Comparison of ENCODE assay signal across 7 mouse cellular contexts in the genomic region with DNA sequence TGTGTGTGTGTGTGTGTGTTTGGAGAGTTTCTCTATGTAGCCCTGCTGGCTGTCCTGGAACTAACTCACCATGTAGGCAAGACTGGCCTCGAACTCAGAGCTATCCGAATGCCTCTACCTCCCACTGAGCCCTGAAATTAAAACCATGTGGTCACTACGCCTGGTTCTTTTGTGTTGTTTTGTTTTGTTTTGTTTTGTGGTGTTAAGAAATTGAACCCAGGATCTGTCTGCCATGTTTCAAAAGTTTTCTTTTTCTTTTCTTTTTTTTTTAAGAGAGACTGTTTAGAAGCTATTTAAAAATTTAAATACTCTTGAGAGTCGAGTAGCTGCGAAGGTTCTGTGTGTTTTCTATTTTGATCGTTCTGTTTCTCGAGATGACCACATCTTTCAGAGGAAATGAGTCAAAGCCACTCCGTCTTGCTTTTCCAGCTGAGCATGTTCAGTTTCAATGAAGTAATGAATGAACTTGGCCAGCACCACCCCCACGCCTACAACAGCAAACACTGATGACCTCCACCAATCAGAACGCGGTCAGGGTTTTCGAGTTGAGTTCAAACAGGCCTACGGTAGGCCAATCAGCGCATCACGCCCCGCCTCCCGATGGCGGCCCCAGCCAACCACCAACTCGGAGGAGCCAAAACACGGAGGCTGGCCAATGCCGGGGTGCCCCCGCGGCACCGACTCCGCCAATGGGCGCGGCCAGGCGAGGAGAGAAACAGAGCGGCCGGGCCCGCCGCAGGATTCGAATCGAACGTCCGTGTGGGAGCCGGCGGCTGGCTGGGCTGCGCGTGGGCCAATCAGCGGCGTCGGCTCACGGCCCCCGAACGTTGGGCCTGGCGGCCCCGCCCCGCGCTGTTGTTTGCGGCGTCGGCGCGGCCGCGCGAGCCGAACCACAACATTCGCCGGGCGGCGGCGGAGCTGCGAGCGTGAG. TPM values are rescaled to one million over a fixed set of nuclear protein-coding genes. Genes with fewer than 3 reads are reported as not detected.
DNase-seq lines count a peak whose midpoint lies in the region; ATAC-seq lines count a peak whose summit lies in the region.

A gene (plus strand): TSS at position 739 of the 931 bp plus-strand sequence.

- H3K36me3 ChIP-seq in embryonic facial prominence, embryonic 12.5 days, result peaks cover 14% of the 10 kb centered on the region
- peaks cover 7% of the 10 kb centered on the region; the same call in 1 of the 2 replicates for H3K36me3 ChIP-seq in limb, embryonic 11.5 days (ENCODE audit: control insufficient read depth, insufficient read depth, low read length)
- H3K36me3 ChIP-seq in midbrain, embryonic 14.5 days (ENCODE audit: control insufficient read depth, insufficient read depth, low read length), result peaks cover 18% of the 10 kb centered on the region

- peak within 1 kb of the TSS; percentile 93 for H3K9ac ChIP-seq in embryonic facial prominence, embryonic 12.5 days
- peak within 1 kb of the TSS; percentile 92 for H3K9ac ChIP-seq in limb, embryonic 11.5 days (ENCODE audit: low read length)
- peak within 1 kb of the TSS; percentile 91 for H3K9ac ChIP-seq in midbrain, embryonic 14.5 days (replicated peaks; ENCODE audit: low read length)

- H3K4me2 ChIP-seq in embryonic facial prominence, embryonic 12.5 days (replicated peaks), result peak within 1 kb of the TSS; percentile 90
- H3K4me2 ChIP-seq in limb, embryonic 11.5 days (ENCODE audit: low read depth, severe bottlenecking), result peak within 1 kb of the TSS; percentile 83
- peak within 1 kb of the TSS; percentile 71 for H3K4me2 ChIP-seq in midbrain, embryonic 14.5 days (ENCODE audit: low read length)

- peak; percentile 99 for DNase-seq in adrenal gland, postnatal 25 days
- DNase-seq in heart, adult 11 months, result peak; percentile 100
- DNase-seq in kidney, adult 18-20 months, result peak; percentile 99
- DNase-seq in limb, embryonic 11.5 days (ENCODE audit: low spot score), result peak; percentile 99
- DNase-seq in midbrain, embryonic 14.5 days, result peak; percentile 99
- DNase-seq in spleen, adult 18-20 months, result peak; percentile 95 to 99

- WGBS in embryonic facial prominence, embryonic 12.5 days, result 1% methylated on average over 66 of the region's 66 CpGs
- WGBS in limb, embryonic 11.5 days, result 2% methylated on average over 59 of the region's 66 CpGs
- WGBS in midbrain, embryonic 14.5 days, result 2% methylated on average over 66 of the region's 66 CpGs

- ATAC-seq in embryonic facial prominence, embryonic 12.5 days (ENCODE audit: insufficient number of reproducible peaks, insufficient read depth, low FRiP score, low TSS enrichment), result peak; percentile 98
- ATAC-seq in limb, embryonic 11.5 days (ENCODE audit: insufficient number of reproducible peaks, low FRiP score, low TSS enrichment, low read depth), result peak; percentile 97
- ATAC-seq in midbrain, embryonic 14.5 days (ENCODE audit: low FRiP score, low TSS enrichment), result peak; percentile 98

- peaks cover 31% of the 10 kb centered on the region for H3K4me1 ChIP-seq in embryonic facial prominence, embryonic 12.5 days
- H3K4me1 ChIP-seq in limb, embryonic 11.5 days (ENCODE audit: control insufficient read depth, insufficient read depth, low read length), result peaks cover 14% of the 10 kb centered on the region
- peaks cover 21% of the 10 kb centered on the region for H3K4me1 ChIP-seq in midbrain, embryonic 14.5 days (ENCODE audit: control insufficient read depth, insufficient read depth, low read length)

- H3K4me3 ChIP-seq in embryonic facial prominence, embryonic 12.5 days, result peak within 1 kb of the TSS; percentile 73
- peak within 1 kb of the TSS; percentile 89 for H3K4me3 ChIP-seq in limb, embryonic 11.5 days (ENCODE audit: low read depth, low read length)
- H3K4me3 ChIP-seq in midbrain, embryonic 14.5 days (replicated peaks; ENCODE audit: low read depth, low read length), result peak within 1 kb of the TSS; percentile 83

- peak within 1 kb of the TSS; percentile 92 for H3K27ac ChIP-seq in embryonic facial prominence, embryonic 12.5 days
- H3K27ac ChIP-seq in limb, embryonic 11.5 days (replicated peaks; ENCODE audit: low read depth, low read length), result peak within 1 kb of the TSS; percentile 84
- H3K27ac ChIP-seq in midbrain, embryonic 14.5 days (replicated peaks; ENCODE audit: low read depth, low read length), result peak within 1 kb of the TSS; percentile 87

- H3K27me3 ChIP-seq in embryonic facial prominence, embryonic 12.5 days, result no peaks in the 10 kb centered on the region
- H3K27me3 ChIP-seq in limb, embryonic 11.5 days (ENCODE audit: control insufficient read depth, insufficient read depth, low read length), result no peaks in the 10 kb centered on the region
- H3K27me3 ChIP-seq in midbrain, embryonic 14.5 days (ENCODE audit: control insufficient read depth, insufficient read depth, low read length), result no peaks in the 10 kb centered on the region

- H3K9me3 ChIP-seq in embryonic facial prominence, embryonic 12.5 days, result no peaks in the 10 kb centered on the region
- no peaks in the 10 kb centered on the region for H3K9me3 ChIP-seq in limb, embryonic 11.5 days (ENCODE audit: control insufficient read depth, low read length)
- H3K9me3 ChIP-seq in midbrain, embryonic 14.5 days (ENCODE audit: control insufficient read depth, low read length), result no peaks in the 10 kb centered on the region

RNA-seq across cellular contexts. Expression of the gene that starts here (rescaled TPM):
- total RNA-seq in adrenal gland, postnatal 25 days (2021), result 27.9 and 48.4 TPM in 2 replicates
- polyA plus RNA-seq in embryonic facial prominence, embryonic 12.5 days (2016; fragmentation: Nextera tagmentation; extraction: Ambion mirVana), result 32.3 and 44.1 TPM in 2 replicates
- 82.3 and 85.4 TPM in 2 replicates for polyA plus RNA-seq in limb, embryonic 11.5 days (2014; fragmentation: Nextera tagmentation; extraction: Ambion mirVana)
- polyA plus RNA-seq in midbrain, embryonic 14.5 days (2014; fragmentation: Nextera tagmentation; extraction: Ambion mirVana), result 77.5 and 87.8 TPM in 2 replicates

Comparison
In these comparisons a context has a peak if more than half of its experiments do, and no peak if none do; other contexts are left out.
1. Peak in every context shown above with its lines: DNase-seq, ATAC-seq, H3K4me3 ChIP-seq and H3K27ac ChIP-seq.